Mouse (Mus musculus): ENCODE data around the gene Ulk4.

The Ulk4 gene

DNA sequence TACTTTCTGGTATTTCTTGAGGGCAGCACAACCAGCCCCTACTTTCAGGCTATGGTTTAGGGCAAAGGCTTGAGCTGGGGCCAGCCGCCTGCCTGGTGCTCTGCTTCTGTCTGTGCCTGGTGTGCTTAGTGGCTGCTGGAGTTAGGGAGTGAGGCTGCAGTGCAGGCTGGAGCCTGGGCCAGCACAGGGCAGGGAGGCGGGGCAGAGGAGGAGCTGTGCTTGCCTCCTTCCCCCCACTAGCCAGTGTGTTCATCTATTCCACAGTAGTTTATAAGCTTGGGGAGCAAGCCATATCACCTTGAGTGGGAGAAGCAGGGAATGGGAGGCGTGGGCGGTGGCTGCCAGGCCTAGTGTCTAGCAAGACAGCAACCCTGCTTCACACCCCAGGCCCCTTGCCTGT is 313.9 kb downstream of the Ulk4 start:
- no peak for DNase-seq

DNA sequence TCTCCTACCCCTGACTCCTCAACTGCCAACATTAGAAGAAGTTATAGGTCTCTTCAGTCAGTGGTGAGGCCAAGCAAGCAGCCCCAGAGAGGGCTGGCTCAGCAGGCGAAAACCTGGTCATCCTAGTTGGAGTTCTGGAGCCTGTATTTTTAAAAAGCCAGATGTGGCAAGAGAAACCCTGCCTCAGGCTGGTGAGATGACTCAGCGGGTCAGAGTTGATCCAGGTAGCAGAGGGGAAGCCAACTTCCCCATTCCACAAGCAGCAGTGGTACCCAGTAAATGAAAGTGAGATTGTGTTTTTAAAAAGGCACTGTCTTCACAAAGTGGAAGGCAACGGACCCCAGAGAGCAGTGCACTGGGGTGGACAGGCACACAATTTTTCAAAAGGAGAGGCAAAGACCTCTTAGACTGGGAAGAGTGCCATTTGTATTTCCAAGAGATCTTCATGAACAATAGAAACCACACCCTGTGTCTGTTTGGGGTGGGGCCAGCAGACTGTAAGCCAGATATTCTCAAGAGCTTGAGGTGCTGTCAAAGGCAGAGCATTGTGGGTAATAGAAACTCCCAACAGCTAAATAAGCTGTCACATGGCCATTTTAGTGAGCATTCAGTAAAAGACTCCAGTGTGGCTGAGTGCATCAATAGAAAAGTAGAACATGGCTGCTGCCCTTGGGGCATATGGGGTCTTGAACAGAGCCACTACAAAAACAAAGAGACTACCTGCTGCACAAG is 314.9 kb downstream of the Ulk4 start:
- DNase-seq = no peak

DNA sequence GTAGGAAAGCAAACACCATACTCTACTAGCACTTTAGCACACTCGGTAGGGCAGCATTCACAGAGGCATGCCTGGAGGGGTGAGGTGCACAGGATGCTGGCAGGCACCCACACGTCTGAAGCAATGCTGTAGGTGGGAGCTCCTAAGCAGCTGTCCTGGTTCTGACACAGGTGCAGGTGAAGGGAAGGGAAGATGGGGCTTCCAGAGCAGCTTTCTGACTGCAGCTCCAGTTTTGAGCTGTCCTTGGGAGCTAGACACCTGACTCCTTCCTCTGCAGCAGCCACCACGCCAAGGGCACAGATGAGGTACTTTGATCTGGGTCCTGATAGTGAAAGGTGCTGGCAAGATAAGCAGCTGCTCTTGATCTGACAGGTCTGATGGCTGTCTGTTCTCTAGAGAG is 315.5 kb downstream of the Ulk4 start:
- DNase-seq = peak; percentile 60

DNA sequence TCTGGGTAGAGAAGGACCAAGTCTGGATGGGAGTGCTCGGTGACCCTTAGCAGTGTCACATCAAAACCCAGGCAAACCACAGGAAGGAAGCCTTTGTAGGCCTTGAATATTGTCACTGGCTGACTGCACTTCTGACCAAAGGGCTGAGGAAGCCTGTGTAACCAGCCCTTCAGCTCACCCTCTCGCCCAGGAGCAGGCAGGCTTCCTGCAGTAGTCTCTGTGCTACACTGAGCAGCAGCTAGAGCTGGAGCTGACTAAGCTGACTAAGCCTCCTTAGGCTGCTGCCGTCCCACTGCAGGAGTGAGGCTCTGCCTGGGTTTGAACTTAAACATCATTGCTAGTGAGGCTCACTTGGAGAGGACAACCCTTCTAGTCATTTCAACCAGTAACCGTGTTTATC is 316.4 kb downstream of the Ulk4 start:
- peak; percentile 29 for DNase-seq

DNA sequence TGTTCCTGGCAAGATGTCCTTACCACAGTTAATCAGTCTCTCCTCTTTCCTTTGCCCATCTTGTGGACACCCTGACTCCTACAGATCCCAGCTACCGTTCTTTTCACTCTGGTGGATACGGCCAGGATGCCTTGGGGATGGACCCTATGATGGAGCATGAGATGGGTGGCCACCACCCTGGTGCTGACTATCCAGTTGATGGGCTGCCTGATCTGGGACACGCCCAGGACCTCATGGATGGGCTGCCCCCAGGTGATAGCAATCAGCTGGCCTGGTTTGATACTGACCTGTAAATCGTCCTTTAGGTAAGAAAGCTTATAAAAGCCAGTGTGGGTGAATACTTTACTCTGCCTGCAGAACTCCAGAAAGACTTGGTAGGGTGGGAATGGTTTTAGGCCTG is 317.8 kb downstream of the Ulk4 start:
- no peak for DNase-seq

DNA sequence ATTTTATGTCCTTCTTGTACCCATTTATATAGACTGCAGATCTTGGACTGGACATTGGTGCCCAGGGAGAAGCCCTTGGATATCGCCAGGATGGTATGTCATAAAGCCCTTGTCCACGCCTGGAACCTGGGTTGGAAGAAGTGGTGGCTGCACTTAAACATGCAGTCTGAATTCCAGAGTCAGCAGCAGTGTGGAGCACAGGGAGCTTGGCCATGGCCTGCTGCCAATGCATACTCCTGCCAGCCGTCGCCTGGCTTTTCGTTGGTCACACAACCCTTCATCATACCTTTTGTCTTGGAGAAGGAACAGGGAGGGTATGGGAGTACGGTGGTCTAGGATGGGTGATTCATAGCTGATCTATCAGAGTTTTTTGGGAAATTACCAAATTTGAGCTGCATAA is 318.4 kb downstream of the Ulk4 start:
- no peak for DNase-seq

DNA sequence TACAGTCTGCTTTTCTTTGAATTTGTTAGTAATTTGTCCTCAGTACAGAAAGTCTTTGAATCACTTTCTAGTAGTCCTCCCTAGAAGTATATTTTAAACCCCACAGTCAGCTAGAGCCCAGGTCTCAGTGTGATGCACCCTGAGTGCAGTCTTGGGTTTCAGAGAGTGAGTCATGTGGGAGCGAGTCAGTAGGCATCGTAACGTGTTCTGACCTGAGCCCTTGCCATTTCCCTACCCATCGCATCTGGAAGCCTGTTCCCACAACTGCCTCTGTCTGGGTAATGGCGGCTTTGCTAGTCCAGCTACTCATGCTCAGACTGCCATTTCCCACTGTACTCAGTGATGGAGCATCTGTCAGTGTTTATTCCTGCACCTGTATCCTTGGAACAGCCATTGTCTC is 318.9 kb downstream of the Ulk4 start:
- DNase-seq = no peak

DNA sequence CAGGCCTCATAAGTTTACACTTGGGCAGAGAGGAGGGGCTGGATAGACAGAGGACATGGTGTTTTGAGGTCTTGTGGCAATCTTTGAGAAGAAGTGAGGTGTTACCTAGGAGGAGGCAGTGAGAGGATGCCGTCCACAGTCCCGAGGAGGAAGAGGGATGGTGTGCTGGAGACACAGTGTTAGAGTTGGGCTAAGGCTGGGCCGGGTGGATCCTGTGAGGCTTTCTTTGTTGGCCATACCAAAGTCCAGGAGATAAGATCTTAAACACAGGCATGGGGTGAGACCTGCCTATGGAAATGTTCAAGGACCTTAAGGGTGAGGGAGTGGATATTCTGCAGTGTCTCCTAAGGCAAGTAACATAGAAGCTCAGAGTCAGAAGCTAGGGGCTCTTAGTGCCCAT is 325.1 kb downstream of the Ulk4 start:
- DNase-seq = no peak

DNA sequence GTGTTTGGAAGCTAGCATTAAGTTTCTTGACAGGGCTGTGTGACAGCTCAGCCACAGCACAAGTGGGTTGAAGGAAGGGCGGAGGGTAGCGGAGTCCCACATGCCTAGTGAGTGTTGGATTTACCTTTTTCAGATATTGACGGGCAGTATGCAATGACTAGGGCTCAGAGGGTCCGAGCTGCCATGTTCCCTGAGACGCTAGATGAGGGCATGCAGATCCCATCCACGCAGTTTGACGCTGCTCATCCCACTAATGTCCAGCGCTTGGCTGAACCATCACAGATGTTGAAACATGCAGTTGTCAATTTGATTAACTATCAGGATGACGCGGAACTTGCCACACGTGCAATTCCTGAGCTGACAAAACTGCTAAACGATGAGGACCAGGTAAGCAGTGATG is 326.2 kb downstream of the Ulk4 start:
- no peak for DNase-seq

DNA sequence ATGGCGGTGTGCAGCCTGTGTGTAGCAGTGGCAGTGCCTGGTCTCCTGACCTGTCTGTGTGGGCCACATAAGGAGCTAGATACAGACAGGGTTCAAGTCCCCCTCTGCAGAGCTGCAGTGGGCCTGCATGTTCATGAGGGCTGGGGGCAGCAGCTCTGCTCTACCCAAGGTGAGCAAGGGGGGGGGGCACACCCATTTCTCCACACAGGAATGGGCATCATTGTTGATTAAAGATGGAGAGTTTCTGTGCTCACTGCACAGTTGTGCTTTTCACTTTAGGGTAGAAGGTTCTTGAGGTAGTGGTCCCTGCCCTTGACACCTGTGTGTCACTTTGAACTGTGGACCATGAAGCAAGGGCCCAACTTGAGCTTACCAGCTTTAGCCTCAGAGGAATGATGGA is 328.2 kb downstream of the Ulk4 start:
- no peak for DNase-seq

DNA sequence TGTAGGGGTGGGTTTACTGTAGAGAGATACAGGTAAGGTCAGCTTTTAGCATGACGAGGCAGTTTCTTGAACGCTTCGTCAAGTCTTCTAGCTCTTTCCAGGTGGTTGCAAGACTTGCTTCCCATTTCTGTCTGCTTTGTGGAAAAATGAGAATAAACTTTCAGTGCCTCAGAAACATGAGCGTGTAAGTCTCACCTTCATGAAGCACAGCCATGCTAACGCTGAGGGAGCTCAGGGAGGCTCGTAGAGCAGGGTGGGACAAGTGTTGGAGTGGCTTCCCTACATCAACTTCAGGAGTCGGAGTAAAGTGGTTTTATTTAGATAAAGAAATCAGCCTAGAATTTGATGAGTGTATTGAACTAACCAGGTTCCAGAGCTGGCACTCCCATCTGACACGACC is 330.9 kb downstream of the Ulk4 start:
- DNase-seq = no peak

DNA sequence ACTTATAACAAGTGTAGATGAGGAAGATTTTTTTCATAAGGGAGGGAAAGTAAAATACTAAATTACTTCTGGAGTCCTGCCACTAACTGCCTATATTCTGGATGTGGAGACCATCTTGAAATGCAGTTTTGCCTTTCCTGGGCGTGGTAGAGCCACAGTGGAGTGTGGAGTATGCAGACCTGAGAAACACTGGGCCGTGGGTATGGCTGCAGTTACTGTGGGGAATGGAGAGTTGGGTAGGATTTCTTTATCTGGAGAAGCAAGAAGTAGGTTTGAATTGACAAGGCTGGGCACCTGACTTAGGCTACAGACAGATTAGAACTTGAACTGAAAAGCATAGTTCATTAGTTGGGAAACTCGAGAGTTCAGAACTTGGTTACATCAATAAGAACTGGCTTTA is 332.8 kb downstream of the Ulk4 start:
- DNase-seq = no peak

DNA sequence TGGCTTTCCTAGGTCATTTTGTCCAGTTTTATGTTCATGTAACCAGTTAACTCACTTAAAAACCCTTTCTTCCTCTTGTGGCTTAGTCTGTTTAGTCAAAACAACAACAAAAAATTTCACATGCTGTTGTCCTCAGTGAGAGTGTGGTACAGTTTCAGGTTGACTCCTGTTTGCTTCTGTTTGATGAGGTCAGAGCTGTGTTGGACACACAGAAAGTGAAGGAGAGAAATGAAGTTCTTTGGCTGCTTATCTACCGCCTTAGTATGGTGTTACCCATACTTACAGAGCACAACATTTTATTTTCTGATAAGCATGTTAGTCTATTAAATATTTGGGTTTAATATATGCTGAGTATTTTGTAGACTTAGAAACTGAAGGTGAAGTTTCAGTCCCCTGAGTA is 333.2 kb downstream of the Ulk4 start:
- DNase-seq = no peak

DNA sequence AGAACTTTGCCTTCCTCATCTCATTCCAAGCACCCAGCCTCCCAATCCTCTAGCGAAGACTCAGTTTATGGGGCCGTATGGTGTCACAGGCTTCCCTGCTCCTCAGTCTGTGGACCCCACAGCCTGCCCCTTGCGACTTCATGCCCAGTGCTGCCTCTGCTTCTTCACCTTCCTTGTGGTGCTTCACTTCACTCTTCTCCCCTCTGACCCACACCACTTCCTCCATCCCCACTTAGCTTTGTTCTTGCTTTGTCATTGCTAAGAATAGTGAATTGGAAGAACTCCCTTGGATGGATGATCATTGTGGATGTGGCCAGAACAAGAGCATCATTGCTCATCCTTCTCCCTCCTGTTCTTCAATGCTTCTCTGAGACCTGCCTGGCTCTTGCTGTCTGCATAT is 336.1 kb downstream of the Ulk4 start:
- DNase-seq = no peak

DNA sequence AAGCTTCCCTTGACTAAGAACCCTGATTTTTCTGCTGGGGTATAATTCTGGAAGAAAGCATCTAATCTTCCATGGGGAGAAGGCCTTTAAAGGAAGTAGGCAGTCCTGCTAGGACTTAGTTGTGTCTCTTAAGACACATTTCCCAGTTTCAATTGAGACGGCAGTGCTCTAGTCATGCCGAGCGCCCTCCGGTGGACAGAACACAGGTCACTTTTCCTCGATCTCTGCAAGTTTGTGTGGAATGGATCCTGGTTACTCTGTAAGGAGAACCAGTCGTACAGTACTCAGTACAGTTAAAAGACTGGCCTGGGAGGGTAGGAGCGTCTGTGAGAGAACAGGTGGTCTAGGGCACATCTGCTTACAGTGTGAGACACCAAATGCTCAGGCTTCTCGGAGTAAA is 340.6 kb downstream of the Ulk4 start:
- peak; percentile 80 for DNase-seq

DNA sequence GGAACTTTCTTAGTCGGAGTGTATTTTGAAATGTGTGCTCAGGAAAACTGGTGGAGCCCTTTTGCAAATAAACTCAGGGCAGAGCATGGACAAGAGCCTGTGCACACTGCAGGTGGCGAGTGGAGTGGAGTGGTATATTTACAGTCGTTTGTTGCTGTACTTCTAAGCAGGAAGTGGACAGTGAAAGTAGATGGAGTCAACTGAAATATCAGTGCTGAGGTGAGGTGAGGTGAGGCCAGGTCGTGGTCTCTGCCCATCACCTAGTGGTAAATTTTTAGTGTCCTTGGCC is 341.4 kb downstream of the Ulk4 start:
- no peak for DNase-seq

DNA sequence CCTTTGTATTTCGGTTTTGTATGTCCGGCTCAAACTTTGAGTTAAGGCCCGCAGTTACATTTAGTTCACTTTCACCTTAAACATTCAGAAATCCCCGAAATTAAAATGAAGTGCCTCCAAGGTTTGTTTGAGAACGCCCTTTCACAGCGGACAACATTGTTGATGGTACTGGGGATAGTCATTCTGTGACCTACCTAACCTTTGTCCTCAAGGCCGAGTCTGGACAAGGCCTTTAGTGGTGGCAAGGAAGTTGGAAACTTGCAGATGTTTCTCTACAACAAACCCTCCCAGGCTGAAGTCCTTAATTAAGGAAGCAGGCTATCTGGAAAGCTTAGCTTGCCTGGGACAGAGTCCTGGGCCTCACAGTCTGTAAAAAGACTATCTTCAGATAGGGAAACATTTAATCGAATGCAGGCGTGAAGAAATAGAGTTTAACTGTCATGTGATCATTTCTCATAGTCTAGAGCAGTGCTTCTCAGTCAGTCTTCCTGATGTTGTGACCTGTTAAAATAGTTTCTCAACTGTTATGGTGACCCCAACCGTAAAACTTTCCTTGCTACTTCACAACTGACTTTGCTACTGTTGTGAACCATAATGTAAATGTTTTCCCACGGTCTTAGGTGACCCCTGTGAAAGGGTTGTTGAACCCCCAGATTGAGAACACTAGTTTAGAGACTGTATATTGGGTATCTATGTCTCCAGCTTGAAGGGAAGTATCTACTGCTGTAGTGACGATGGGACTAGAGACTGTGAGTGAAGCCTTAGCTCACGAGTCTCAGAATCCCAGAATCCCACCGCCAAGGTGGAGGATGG is 342.0 kb downstream of the Ulk4 start:
- no peak for DNase-seq

DNA sequence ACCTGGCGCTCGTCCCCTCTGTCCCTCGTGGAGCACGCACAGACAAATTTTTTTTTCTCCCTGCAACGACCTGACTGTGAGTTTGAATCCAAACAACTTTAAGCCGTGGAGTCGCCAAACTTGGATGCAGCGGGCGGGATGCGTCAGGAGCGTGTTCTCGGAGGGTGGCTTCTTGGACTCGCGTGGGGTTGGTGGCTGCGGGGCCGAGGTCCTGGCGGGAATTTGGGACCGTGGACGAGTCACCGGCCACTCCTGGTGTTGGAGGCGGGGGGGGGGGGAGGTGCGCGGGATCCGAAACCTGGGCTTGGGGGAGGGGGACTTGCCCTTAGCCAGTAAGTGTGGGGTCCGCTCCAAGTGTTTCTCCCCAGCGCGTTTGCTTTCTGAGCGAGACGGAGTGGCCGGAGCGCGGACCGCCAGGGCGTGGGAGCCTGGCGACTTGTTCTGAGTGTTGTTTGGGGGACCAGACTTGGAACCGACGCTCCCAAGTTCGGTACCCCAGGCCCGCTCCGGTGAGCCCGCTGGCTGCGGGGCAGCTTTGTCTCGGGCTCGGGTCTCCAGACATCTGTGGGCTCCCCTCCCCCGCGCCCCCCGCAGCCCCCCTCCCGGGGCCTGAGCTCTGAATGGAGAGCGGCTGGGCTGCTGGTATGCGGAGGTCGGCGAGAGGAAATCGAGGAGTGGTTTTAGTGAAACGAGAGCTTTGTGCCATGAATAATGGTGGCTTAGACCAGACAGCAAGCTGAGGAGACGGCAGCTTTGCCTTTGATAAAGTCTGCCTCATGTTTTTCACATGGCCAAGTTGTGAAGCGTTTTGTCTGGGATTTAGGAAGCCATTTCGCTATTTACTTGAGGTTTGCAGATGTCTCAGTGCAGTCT is 342.9 kb downstream of the Ulk4 start:
- peak; percentile 63 for DNase-seq

DNA sequence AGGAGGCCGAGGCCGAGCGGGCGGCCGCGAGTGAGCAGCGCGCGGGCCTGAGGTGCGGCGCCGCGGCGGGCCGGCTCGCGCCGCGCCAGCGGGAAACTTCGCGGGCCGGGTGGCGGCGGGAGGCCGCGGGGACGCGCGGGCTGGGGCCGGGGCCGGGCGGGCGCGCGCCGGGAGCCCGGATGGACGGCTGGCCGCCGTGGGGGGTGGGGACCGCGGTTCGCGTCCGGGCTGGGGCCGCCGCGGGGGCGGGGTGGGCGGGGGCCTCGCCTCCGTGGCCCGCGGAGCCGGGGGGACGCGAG is 343.5 kb downstream of the Ulk4 start:
- no peak for DNase-seq

DNA sequence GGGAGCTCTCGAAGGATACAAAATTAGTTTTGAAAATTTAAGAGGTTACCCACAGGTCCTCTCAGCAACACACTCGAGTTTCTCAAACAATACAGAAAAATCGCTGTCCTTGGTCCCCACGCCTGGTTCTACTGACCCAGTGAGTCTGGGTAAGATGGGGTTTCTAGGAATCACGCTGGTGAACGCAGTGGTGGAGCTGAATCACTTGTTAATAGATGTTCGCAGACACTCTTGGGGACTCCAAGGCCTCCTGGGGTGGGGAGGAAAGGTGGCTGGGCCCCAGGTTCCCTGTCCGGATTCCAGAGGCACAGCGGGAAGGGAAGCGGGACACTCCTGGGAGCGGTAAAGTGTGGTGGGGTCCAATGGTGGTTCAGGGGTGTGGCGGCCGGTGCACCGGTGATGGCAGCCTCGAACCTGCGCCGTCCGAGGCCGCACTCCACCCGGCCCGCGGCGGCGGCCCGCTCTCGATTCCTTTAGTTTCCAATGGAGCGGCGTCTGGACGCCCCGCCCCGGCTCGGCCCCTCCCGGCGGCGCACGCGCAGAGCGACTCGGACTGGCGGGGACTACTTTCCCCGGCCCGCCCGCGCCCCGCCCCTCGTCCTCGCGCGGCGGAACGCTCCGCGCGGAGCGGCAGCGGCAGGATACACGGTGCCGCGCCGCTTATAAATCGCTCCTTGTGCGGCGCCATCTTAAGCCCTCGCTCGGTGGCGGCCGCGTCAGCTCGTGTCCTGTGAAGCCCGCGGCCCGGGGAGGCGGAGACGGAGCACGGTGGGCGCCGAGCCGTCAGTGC is 344.0 kb downstream of the Ulk4 start:
- DNase-seq = peak; percentile 99

DNA sequence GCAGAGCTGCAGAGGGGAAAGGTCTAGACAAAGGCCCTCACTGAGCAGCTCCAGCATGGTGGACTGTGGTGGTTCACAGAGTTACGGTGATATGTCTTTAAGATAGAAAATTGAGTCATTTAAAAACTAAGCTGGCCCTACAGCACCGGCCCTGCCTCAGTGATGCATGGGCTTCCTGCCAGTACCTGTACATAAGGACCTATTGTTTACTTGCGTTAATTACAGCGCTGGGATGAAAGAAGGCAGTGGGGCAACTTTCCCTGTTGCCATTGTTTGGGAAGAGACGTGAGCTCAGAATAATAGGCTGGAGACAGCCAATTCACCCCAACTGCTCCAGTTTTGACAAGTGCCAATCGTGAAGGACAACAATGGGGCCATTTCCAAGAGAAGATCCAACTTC is 344.6 kb downstream of the Ulk4 start:
- no peak for DNase-seq

DNA sequence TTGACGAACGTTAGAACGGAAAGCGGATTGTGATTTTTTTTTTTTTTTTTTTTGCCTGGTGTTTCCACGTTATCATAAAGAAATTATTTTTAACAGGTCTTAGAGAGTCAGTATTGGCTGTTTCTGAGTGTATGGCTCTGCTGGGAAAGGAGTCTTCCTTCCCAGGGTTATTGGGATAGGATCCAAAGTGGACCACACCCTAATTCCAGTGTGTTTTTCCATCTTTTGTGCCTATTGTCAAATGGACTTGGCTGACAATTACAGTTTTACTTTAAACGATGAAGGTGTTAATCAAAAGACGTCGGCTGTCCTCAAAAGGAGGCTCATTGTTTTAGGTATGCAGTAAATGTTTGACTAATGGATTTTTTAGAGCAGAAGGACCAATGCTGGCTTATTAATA is 346.2 kb downstream of the Ulk4 start:
- no peak for DNase-seq

DNA sequence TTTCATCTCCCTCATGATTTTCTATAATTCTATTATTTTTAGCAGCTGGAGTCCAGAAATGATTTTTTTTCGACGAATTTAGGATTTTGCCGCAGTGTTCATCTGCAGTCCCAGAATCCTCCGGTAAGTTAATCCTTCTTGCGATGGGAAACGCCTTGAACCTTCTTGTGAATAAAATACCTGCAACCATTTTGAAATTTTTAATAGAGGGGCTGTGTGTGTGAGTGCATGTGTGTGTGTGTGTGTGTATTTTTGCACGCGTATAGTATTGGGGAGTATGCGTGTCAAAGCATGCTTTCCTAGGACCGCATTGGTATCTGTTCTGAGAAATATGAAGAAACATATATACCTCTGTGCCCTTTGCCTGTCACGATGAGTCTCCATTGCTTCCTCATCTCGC is 347.0 kb downstream of the Ulk4 start:
- DNase-seq = no peak
